Mouse (Mus musculus): ENCODE measurements around the gene Cxcl16. TPM values are rescaled to one million over a fixed set of nuclear protein-coding genes. Genes with fewer than 3 reads are reported as not detected.
"Not testable (repeated sequence)": the region's sequence is repeated elsewhere in the genome, so short reads cannot be mapped to it uniquely, and the experiment has no call there.

Cxcl16 gene
- total and polyA plus RNA-seq, 3 experiments = not detected

DNA sequence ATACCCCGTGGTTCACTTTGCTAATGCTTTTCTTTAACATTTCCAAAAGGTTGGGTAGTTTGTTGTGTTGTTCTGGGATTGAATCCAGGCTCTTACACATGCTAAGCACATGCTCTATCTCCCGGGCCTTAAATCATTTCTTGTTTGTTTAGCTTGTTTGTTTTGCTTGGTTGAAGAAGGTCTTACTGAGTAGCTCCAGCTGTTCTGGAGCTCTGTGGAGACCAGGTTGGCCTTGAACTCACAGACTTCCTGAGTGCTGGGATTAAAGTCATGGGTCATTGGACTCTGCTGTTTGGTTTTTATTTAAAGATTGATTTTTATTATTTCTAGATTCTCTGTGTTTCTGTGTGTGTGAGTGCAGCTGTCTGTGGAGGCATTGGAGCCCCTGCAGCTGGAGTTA is 25.7 kb upstream of the Cxcl16 start:
- TF ChIP-seq MYC (IDR thresholded peaks at IDR 0.05; ENCODE audit: low read depth, low read length) = no peak
- TF ChIP-seq MAX (IDR thresholded peaks at IDR 0.05; ENCODE audit: low read length) = no peak
- TF ChIP-seq ZC3H11A (IDR thresholded peaks at IDR 0.05; ENCODE audit: low read depth, low read length) = no peak
- TF ChIP-seq MAFK (IDR thresholded peaks at IDR 0.05; ENCODE audit: borderline replicate concordance, low read depth, low read length) = no peak
- TF ChIP-seq RAD21 (IDR thresholded peaks at IDR 0.05; ENCODE audit: low read depth, low read length) = no peak
- TF ChIP-seq ZMIZ1 (IDR thresholded peaks at IDR 0.05; ENCODE audit: low read depth, low read length) = no peak
- TF ChIP-seq USF1 (IDR thresholded peaks at IDR 0.05; ENCODE audit: low read depth, low read length) = no peak
- Histone ChIP-seq H3K79me2 (ENCODE audit: control insufficient read depth, insufficient read depth, low read length, poor library complexity) (no peaks in the 10 kb centered on the region), H3K27ac (ENCODE audit: control insufficient read depth, low read depth, low read length) (no peak overlapping the region)

GRCm38 (mm10) chr11:70474872-70475534 is 15.2 kb upstream of the Cxcl16 start:
- no peak for TF ChIP-seq CHD2 (IDR thresholded peaks at IDR 0.05; ENCODE audit: low read length)
- TF ChIP-seq MAZ (IDR thresholded peaks at IDR 0.05; ENCODE audit: low read depth, low read length) = no peak
- Histone ChIP-seq H3K27me3 (ENCODE audit: control insufficient read depth in 1 of 2, insufficient read depth in 2 of 2, low read length in 2 of 2) (peaks cover 6 to 9% of the 10 kb centered on the region in 2 experiments), H3K9ac (ENCODE audit: control insufficient read depth, low read depth, low read length, poor library complexity, severe bottlenecking) (no peak overlapping the region), H3K4me3 (ENCODE audit: control insufficient read depth in 1 of 2, insufficient read depth in 1 of 2, low read depth in 2 of 2, low read length in 2 of 2) (no peak overlapping the region), H3K9me3 (replicated peaks; ENCODE audit: insufficient read depth, low read length) (no peaks in the 10 kb centered on the region), H3K36me3 (ENCODE audit: control insufficient read depth in 1 of 2, insufficient read depth in 2 of 2, low read length in 2 of 2) (peaks cover 0 to 9% of the 10 kb centered on the region in 2 experiments; a peak in 2 of 4 replicates), H3K79me2 (ENCODE audit: control insufficient read depth, insufficient read depth, low read length, poor library complexity) (no peaks in the 10 kb centered on the region), H3K4me1 (ENCODE audit: control insufficient read depth in 1 of 2, insufficient read depth in 2 of 2, low read length in 2 of 2) (peaks cover 0 to 20% of the 10 kb centered on the region in 2 experiments; a peak in 3 of 4 replicates), H3K27ac (ENCODE audit: control insufficient read depth, low read depth, low read length) (no peak overlapping the region)
- no peak for DNase-seq (ENCODE audit: low read depth, low spot score)

More for the DNA sequence above, 25.7 kb upstream of the Cxcl16 start:
- H3K4me3 ChIP-seq (ENCODE audit: control insufficient read depth in 1 of 2, insufficient read depth in 1 of 2, low read depth in 2 of 2, low read length in 2 of 2) = no peak overlapping the region
- no peaks in the 10 kb centered on the region for H3K36me3 ChIP-seq (ENCODE audit: control insufficient read depth in 1 of 2, insufficient read depth in 2 of 2, low read length in 2 of 2)
- peaks cover 27 to 57% of the 10 kb centered on the region in 2 experiments for H3K27me3 ChIP-seq (ENCODE audit: control insufficient read depth in 1 of 2, insufficient read depth in 2 of 2, low read length in 2 of 2)
- H3K4me1 ChIP-seq (ENCODE audit: control insufficient read depth in 1 of 2, insufficient read depth in 2 of 2, low read length in 2 of 2) = no peaks in the 10 kb centered on the region
- DNase-seq (ENCODE audit: low read depth, low spot score) = no peak
- no peaks in the 10 kb centered on the region for H3K9me3 ChIP-seq (replicated peaks; ENCODE audit: insufficient read depth, low read length)
- H3K9ac ChIP-seq (ENCODE audit: control insufficient read depth, low read depth, low read length, poor library complexity, severe bottlenecking) = no peak overlapping the region

- DNase-seq (ENCODE audit: low read depth, low spot score); H3K4me3 ChIP-seq (ENCODE audit: control insufficient read depth in 1 of 2, insufficient read depth in 1 of 2, low read depth in 2 of 2, low read length in 2 of 2); H3K27me3 ChIP-seq (ENCODE audit: control insufficient read depth in 1 of 2, insufficient read depth in 2 of 2, low read length in 2 of 2); H3K79me2 ChIP-seq (ENCODE audit: control insufficient read depth, insufficient read depth, low read length, poor library complexity); H3K9ac ChIP-seq (ENCODE audit: control insufficient read depth, low read depth, low read length, poor library complexity, severe bottlenecking); H3K9me3 ChIP-seq (replicated peaks; ENCODE audit: insufficient read depth, low read length); H3K36me3 ChIP-seq (ENCODE audit: control insufficient read depth in 1 of 2, insufficient read depth in 2 of 2, low read length in 2 of 2); H3K27ac ChIP-seq (ENCODE audit: control insufficient read depth, low read depth, low read length): not testable (repeated sequence)
- H3K4me1 ChIP-seq (ENCODE audit: control insufficient read depth in 1 of 2, insufficient read depth in 2 of 2, low read length in 2 of 2) = peaks cover 0 to 11% of the 10 kb centered on the region in 2 experiments; a peak in 3 of 4 replicates
Observed at GRCm38 (mm10) chr11:70473291-70473690, 13.5 kb upstream of the Cxcl16 start.
